Mouse (Mus musculus): ENCODE data around the gene Nacc1.

DNA sequence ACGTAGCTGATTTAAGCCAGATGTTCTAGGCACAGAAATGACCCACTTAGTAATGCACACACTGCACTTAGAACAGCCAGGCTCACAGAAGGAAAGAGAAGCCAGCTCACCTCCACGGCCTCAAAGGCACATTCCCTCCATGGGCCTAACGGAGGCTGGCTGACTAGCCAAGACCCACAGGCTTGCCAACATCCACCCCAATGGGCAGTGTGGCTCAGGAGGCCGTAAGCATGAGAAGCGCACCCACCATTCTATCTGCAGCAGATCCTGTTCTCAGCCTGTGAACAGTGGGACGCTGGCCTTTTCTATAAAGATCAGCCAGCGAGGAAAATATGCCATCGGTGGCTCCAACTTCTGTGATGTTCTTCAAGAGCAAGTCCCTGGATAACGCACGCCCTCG, 29.1 kb upstream of the Nacc1 start:
- TF ChIP-seq ZC3H11A (IDR thresholded peaks at IDR 0.05; ENCODE audit: borderline replicate concordance, low read depth, low read length) (no peak), ZNF384 (IDR thresholded peaks at IDR 0.05; ENCODE audit: low read depth, low read length) (no peak), CHD2 (IDR thresholded peaks at IDR 0.05; ENCODE audit: low read depth, low read length) (no peak), MAFK (IDR thresholded peaks at IDR 0.05; ENCODE audit: insufficient read depth, low read depth, low read length) (no peak)

All from ES-E14 (cell line).